Mouse (Mus musculus): ENCODE results near the gene Tmem120a. TPM values are rescaled to one million over a fixed set of nuclear protein-coding genes. Genes with fewer than 3 reads are reported as not detected.
A peak's percentile ranks its signal among the peaks of the same experiment; 100 is the strongest.

Gene Tmem120a
- total RNA-seq, 1 experiment, result 38.7 TPM

DNA sequence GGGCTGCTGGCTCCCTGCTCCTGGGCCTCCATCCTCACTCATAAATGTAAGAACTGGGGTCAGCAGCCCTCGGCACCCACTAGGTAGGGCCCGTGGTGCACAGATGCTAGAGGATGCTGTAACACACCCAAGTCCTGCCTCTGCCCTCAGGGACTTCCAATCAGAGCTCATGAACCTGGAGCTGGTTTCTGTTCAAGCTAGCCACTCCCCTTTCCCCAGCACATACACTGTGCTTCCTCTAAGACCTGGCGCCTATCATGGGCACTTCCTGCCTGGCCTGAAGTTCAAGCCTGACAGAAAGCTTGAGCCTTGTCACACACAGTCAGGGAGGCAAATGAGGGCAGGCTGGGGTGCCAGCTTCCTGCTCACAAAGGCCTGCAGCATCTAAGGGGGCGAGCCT, 11.2 kb downstream of the Tmem120a start:
- no peak for DNase-seq (ENCODE audit: low read depth, low spot score)
- Histone ChIP-seq H3K4me1 (ENCODE audit: control insufficient read depth in 2 of 2, insufficient read depth in 2 of 2, low read length in 2 of 2, poor library complexity in 1 of 2) (peaks cover 2 to 26% of the 10 kb centered on the region in 2 experiments; a peak in 3 of 4 replicates), H3K9me3 (ENCODE audit: control insufficient read depth, insufficient read depth, low read depth, low read length) (no peaks in the 10 kb centered on the region), H3K36me3 (ENCODE audit: control insufficient read depth, insufficient read depth, low read length, poor library complexity, severe bottlenecking) (peaks cover 67% of the 10 kb centered on the region), H3K9ac (ENCODE audit: insufficient read depth, low read depth, low read length, poor library complexity, severe bottlenecking) (peak overlapping the region; percentile 54; the same call in 1 of the 2 replicates), H3K27ac (ENCODE audit: insufficient read depth, low read depth, low read length, poor library complexity, severe bottlenecking) (no peak overlapping the region), H3K4me3 (ENCODE audit: insufficient read depth in 1 of 2, low read depth in 1 of 2, low read length in 2 of 2, poor library complexity in 1 of 2, severe bottlenecking in 1 of 2) (peak overlapping the region; percentile 49 to 56; a peak in 1 of 4 replicates)
- TF ChIP-seq HCFC1 (IDR thresholded peaks at IDR 0.05; ENCODE audit: borderline replicate concordance, insufficient read depth, low read length) (no peak), ZC3H11A (IDR thresholded peaks at IDR 0.05; ENCODE audit: borderline replicate concordance, low read depth, low read length) (no peak), ZNF384 (IDR thresholded peaks at IDR 0.05; ENCODE audit: low read depth, low read length) (no peak), MAFK (IDR thresholded peaks at IDR 0.05; ENCODE audit: insufficient read depth, low read depth, low read length) (no peak), CHD2 (IDR thresholded peaks at IDR 0.05; ENCODE audit: low read depth, low read length) (no peak)
- in situ Hi-C loops (cut with MboI; ENCODE audit: low sequenced_read_pairs in 2 of 2, unreplicated experiment in 2 of 2), result no loop called here

DNA sequence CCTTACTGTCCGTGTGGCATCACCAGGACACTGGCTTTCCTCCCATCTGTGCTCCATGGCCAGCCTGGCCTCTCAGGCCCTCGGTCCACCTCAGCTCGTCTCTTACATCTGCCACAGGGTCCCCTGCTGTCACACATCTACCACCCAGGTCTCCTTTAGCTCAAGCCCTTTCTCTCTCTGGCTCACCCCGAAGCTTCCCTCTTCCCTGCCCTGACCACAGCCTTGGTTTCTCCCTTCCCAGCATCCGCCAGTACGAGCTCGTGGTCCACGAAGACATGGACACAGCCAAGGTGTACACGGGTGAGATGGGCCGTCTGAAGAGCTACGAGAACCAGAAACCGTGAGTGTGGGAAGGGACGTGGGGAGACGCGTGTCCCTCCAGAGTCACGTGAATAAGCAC, 12.9 kb downstream of the Tmem120a start:
- Histone ChIP-seq H3K4me1 (ENCODE audit: control insufficient read depth in 2 of 2, insufficient read depth in 2 of 2, low read length in 2 of 2, poor library complexity in 1 of 2) (peaks cover 2 to 17% of the 10 kb centered on the region in 2 experiments; a peak in 3 of 4 replicates), H3K27ac (ENCODE audit: insufficient read depth, low read depth, low read length, poor library complexity, severe bottlenecking) (no peak overlapping the region), H3K4me3 (ENCODE audit: insufficient read depth in 1 of 2, low read depth in 1 of 2, low read length in 2 of 2, poor library complexity in 1 of 2, severe bottlenecking in 1 of 2) (no peak overlapping the region), H3K9me3 (ENCODE audit: control insufficient read depth, insufficient read depth, low read depth, low read length) (no peaks in the 10 kb centered on the region), H3K9ac (ENCODE audit: insufficient read depth, low read depth, low read length, poor library complexity, severe bottlenecking) (no peak overlapping the region), H3K36me3 (ENCODE audit: control insufficient read depth, insufficient read depth, low read length, poor library complexity, severe bottlenecking) (peaks cover 66% of the 10 kb centered on the region)
- in situ Hi-C loops (cut with MboI; ENCODE audit: low sequenced_read_pairs in 2 of 2, unreplicated experiment in 2 of 2), result no loop called here
- no peak for DNase-seq (ENCODE audit: low read depth, low spot score)
- TF ChIP-seq ZC3H11A (IDR thresholded peaks at IDR 0.05; ENCODE audit: borderline replicate concordance, low read depth, low read length), result no peak
- no peak for TF ChIP-seq CHD2 (IDR thresholded peaks at IDR 0.05; ENCODE audit: low read depth, low read length)
- TF ChIP-seq MAFK (IDR thresholded peaks at IDR 0.05; ENCODE audit: insufficient read depth, low read depth, low read length), result no peak
- TF ChIP-seq ZNF384 (IDR thresholded peaks at IDR 0.05; ENCODE audit: low read depth, low read length), result no peak
- TF ChIP-seq HCFC1 (IDR thresholded peaks at IDR 0.05; ENCODE audit: borderline replicate concordance, insufficient read depth, low read length), result no peak

DNA sequence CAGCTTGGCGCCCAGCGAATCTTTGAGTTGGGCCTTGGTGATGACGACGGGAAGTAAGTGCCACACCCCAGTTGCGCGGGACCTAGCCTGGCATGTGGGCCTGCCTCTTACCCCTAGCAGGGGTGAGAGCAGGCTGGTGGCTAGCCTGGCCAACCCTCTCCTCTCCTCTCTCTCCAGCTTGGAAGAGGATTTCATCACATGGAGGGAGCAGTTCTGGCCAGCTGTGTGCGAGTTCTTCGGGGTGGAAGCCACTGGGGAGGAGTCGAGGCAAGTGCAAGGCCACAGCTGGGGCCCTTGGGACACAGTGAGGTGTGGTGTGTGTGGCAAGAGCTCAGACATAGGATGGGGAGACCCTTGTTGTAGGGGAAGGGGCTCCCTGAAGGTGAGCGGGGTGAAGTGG, 13.3 kb downstream of the Tmem120a start:
- H3K9me3 ChIP-seq (ENCODE audit: control insufficient read depth, insufficient read depth, low read depth, low read length), result no peaks in the 10 kb centered on the region
- TF ChIP-seq ZNF384 (IDR thresholded peaks at IDR 0.05; ENCODE audit: low read depth, low read length) (no peak), HCFC1 (IDR thresholded peaks at IDR 0.05; ENCODE audit: borderline replicate concordance, insufficient read depth, low read length) (no peak), CHD2 (IDR thresholded peaks at IDR 0.05; ENCODE audit: low read depth, low read length) (no peak), MAFK (IDR thresholded peaks at IDR 0.05; ENCODE audit: insufficient read depth, low read depth, low read length) (no peak), ZC3H11A (IDR thresholded peaks at IDR 0.05; ENCODE audit: borderline replicate concordance, low read depth, low read length) (no peak)
- H3K4me3 ChIP-seq (ENCODE audit: insufficient read depth in 1 of 2, low read depth in 1 of 2, low read length in 2 of 2, poor library complexity in 1 of 2, severe bottlenecking in 1 of 2), result no peak overlapping the region
- H3K27ac ChIP-seq (ENCODE audit: insufficient read depth, low read depth, low read length, poor library complexity, severe bottlenecking), result no peak overlapping the region
- no peak for DNase-seq (ENCODE audit: low read depth, low spot score)
- H3K4me1 ChIP-seq (ENCODE audit: control insufficient read depth in 2 of 2, insufficient read depth in 2 of 2, low read length in 2 of 2, poor library complexity in 1 of 2), result peaks cover 2 to 14% of the 10 kb centered on the region in 2 experiments; a peak in 2 of 4 replicates
- H3K9ac ChIP-seq (ENCODE audit: insufficient read depth, low read depth, low read length, poor library complexity, severe bottlenecking), result no peak overlapping the region
- H3K36me3 ChIP-seq (ENCODE audit: control insufficient read depth, insufficient read depth, low read length, poor library complexity, severe bottlenecking), result peaks cover 62% of the 10 kb centered on the region
- in situ Hi-C loops (cut with MboI; ENCODE audit: low sequenced_read_pairs in 2 of 2, unreplicated experiment in 2 of 2), result no loop called here

DNA sequence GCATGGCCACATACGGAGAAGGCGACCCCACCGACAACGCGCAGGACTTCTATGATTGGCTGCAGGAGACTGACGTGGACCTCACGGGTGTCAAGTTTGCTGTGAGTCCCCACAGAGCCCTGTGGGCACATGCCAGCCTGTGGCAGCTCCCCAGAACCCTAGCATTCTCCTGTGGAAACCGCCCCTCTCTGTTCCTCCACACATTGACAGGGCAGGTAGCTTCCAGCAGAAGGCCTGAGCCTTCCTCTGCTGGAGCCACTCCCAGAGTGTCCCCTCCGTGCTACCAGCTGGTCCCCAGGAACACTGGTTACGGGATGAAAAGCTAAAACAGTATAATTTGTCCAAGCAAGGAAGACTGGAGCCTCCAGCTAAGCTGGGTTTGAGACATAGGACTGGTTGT, 14.0 kb downstream of the Tmem120a start:
- H3K36me3 ChIP-seq (ENCODE audit: control insufficient read depth, insufficient read depth, low read length, poor library complexity, severe bottlenecking), result peaks cover 56% of the 10 kb centered on the region
- DNase-seq (ENCODE audit: low read depth, low spot score), result no peak
- H3K27ac ChIP-seq (ENCODE audit: insufficient read depth, low read depth, low read length, poor library complexity, severe bottlenecking), result no peak overlapping the region
- no peak overlapping the region for H3K4me3 ChIP-seq (ENCODE audit: insufficient read depth in 1 of 2, low read depth in 1 of 2, low read length in 2 of 2, poor library complexity in 1 of 2, severe bottlenecking in 1 of 2)
- in situ Hi-C loops (cut with MboI; ENCODE audit: low sequenced_read_pairs in 2 of 2, unreplicated experiment in 2 of 2), result no loop called here
- TF ChIP-seq MAFK (IDR thresholded peaks at IDR 0.05; ENCODE audit: insufficient read depth, low read depth, low read length), result no peak
- TF ChIP-seq CHD2 (IDR thresholded peaks at IDR 0.05; ENCODE audit: low read depth, low read length), result no peak
- TF ChIP-seq ZC3H11A (IDR thresholded peaks at IDR 0.05; ENCODE audit: borderline replicate concordance, low read depth, low read length), result no peak
- no peak for TF ChIP-seq HCFC1 (IDR thresholded peaks at IDR 0.05; ENCODE audit: borderline replicate concordance, insufficient read depth, low read length)
- TF ChIP-seq ZNF384 (IDR thresholded peaks at IDR 0.05; ENCODE audit: low read depth, low read length), result no peak
- H3K9ac ChIP-seq (ENCODE audit: insufficient read depth, low read depth, low read length, poor library complexity, severe bottlenecking), result no peak overlapping the region
- H3K9me3 ChIP-seq (ENCODE audit: control insufficient read depth, insufficient read depth, low read depth, low read length), result no peaks in the 10 kb centered on the region
- peaks cover 2 to 14% of the 10 kb centered on the region in 2 experiments; a peak in 3 of 4 replicates for H3K4me1 ChIP-seq (ENCODE audit: control insufficient read depth in 2 of 2, insufficient read depth in 2 of 2, low read length in 2 of 2, poor library complexity in 1 of 2)

Measured in ES-E14 (cell line).